Mouse (Mus musculus) hindbrain, postnatal 0 days (tissue): ENCODE data around the gene Qrsl1. TPM values are rescaled to one million over a fixed set of nuclear protein-coding genes. Genes with fewer than 3 reads are reported as not detected.

Source experiments
- ATAC-seq: fragments of 200-750 bp; cut with Nextera tagmentation; 2 replicates; pipeline ENCODE4 v1.8.0; 2017; ENCODE audit warnings: mild to moderate bottlenecking, moderate TSS enrichment, moderate library complexity
- DNase-seq: peaks from one replicate; pipeline ENCODE4 v3.0.0-alpha.2; 2015; ENCODE audit warnings: low spot score
- H3K27ac ChIP-seq: fragments of 300-500 bp; sonication (generic); 2 replicates; pipeline ENCODE4 v1.5.1; 2014; ENCODE audit warnings: mild to moderate bottlenecking
- H3K27me3 ChIP-seq: fragments of 300-500 bp; sonication (generic); 2 replicates; pipeline ENCODE4 v1.6.1; 2014; ENCODE audit warnings: low read length, mixed read lengths; ENCODE audit not compliant: insufficient read depth
- H3K36me3 ChIP-seq: fragments of 300-500 bp; sonication (generic); 2 replicates; pipeline ENCODE4 v1.6.1; 2014; ENCODE audit warnings: low read length, mixed read lengths; ENCODE audit not compliant: insufficient read depth
- H3K4me1 ChIP-seq: fragments of 300-500 bp; sonication (generic); 2 replicates; pipeline ENCODE4 v1.6.1; 2014; ENCODE audit warnings: antibody characterized with exemption, low read length, mixed read lengths; ENCODE audit not compliant: insufficient read depth
- H3K4me2 ChIP-seq: fragments of 300-500 bp; sonication (generic); 2 replicates; pipeline ENCODE4 v1.6.1; 2014; ENCODE audit warnings: low read depth, mild to moderate bottlenecking, low read length, moderate library complexity, mixed read lengths
- H3K4me3 ChIP-seq: fragments of 300-500 bp; sonication (generic); 2 replicates; pipeline ENCODE4 v1.5.1; 2014; ENCODE audit warnings: low read length
- H3K9ac ChIP-seq: fragments of 300-500 bp; sonication (generic); replicated peaks from 2 replicates; pipeline ENCODE4 v1.6.1; 2014; ENCODE audit warnings: mild to moderate bottlenecking, low read length, moderate library complexity, mixed read lengths
- H3K9me3 ChIP-seq: fragments of 300-500 bp; sonication (generic); 2 replicates; pipeline ENCODE4 v1.6.1; 2016; ENCODE audit warnings: low read length, mixed read lengths
- CTCF ChIP-seq: IDR thresholded peaks from 2 replicates; pipeline ENCODE4 v1.5.1; 2016; ENCODE audit warnings: antibody characterized with exemption, control low read depth, low read depth
- WGBS: fragments of 180-500 bp; shearing (Covaris S2); extraction: QIAGEN DNeasy Blood & Tissue Kit; methylation state at CpG from one replicate; pipeline ENCODE4 v1.1.7; 2014; 5-methylcytosine and 5-hydroxymethylcytosine counted together
- polyA plus RNA-seq: library from polyadenylated mRNA; unstranded; fragments of >200 nt; fragmentation: Nextera tagmentation; extraction: Ambion mirVana; gene quantifications from 2 replicates; pipeline ENCODE4 v1.2.1, GENCODE M21; 2015
- total RNA-seq: library from RNA; depleted of rRNA; stranded (reverse); fragments of >200 nt; gene quantifications from 2 replicates; pipeline ENCODE4 v1.2.3, GENCODE M21; 2014

The Qrsl1 gene
- total and polyA plus RNA-seq, 2 experiments from 2014 or later: 19.0 to 20.1 TPM

GRCm38 (mm10) chr10:43923096-43923495, 21.6 kb upstream of the Qrsl1 start:
- Histone ChIP-seq H3K27me3 (no peaks in the 10 kb centered on the region), H3K4me1 (no peaks in the 10 kb centered on the region), H3K9ac (no peak overlapping the region), H3K27ac (no peak overlapping the region), H3K4me2 (no peak overlapping the region), H3K4me3 (no peak overlapping the region), H3K36me3 (no peaks in the 10 kb centered on the region), H3K9me3 (no peaks in the 10 kb centered on the region)
- ATAC-seq (no peak), DNase-seq (no peak)
- no peak for TF ChIP-seq CTCF
- 91% methylated on average over 3 of the region's 3 CpGs for WGBS

GRCm38 (mm10) chr10:43918696-43919608, 17.4 kb upstream of the Qrsl1 start:
- TF ChIP-seq CTCF: peak; percentile 97
- Histone ChIP-seq H3K9me3 (no peaks in the 10 kb centered on the region), H3K36me3 (no peaks in the 10 kb centered on the region), H3K27me3 (no peaks in the 10 kb centered on the region), H3K4me2 (no peak overlapping the region), H3K9ac (no peak overlapping the region), H3K4me1 (no peaks in the 10 kb centered on the region), H3K4me3 (no peak overlapping the region), H3K27ac (no peak overlapping the region)
- DNase-seq (peak; percentile 89), ATAC-seq (peak; percentile 81)
- 40% methylated on average over 17 of the region's 17 CpGs for WGBS

- no peak for ATAC-seq
- Histone ChIP-seq H3K27ac (no peak overlapping the region), H3K9me3 (no peaks in the 10 kb centered on the region), H3K4me1 (no peaks in the 10 kb centered on the region), H3K27me3 (no peaks in the 10 kb centered on the region), H3K36me3 (no peaks in the 10 kb centered on the region), H3K9ac (no peak overlapping the region), H3K4me3 (no peak overlapping the region), H3K4me2 (no peak overlapping the region)
- DNase-seq: no peak
- TF ChIP-seq CTCF: no peak
- WGBS: 81% methylated on average over 2 of the region's 2 CpGs
These were observed 15.2 kb upstream of the Qrsl1 start for GRCm38 (mm10) chr10:43916737-43917136.

GRCm38 (mm10) chr10:43916181-43916580, 14.6 kb upstream of the Qrsl1 start:
- Histone ChIP-seq H3K9ac (no peak overlapping the region), H3K27me3 (no peaks in the 10 kb centered on the region), H3K9me3 (no peaks in the 10 kb centered on the region), H3K4me2 (no peak overlapping the region), H3K4me3 (no peak overlapping the region), H3K36me3 (no peaks in the 10 kb centered on the region), H3K4me1 (no peaks in the 10 kb centered on the region), H3K27ac (no peak overlapping the region)
- ATAC-seq: no peak
- WGBS: 81% methylated on average over 12 of the region's 12 CpGs
- DNase-seq: no peak
- no peak for TF ChIP-seq CTCF

- no peak overlapping the region for H3K4me3 ChIP-seq
- no peaks in the 10 kb centered on the region for H3K9me3 ChIP-seq
- no peak for TF ChIP-seq CTCF
- 87% methylated on average over 3 of the region's 3 CpGs for WGBS
- no peak overlapping the region for H3K9ac ChIP-seq
- no peaks in the 10 kb centered on the region; the same call in 1 of the 2 replicates for H3K36me3 ChIP-seq
- no peak for DNase-seq
- H3K4me1 ChIP-seq: no peaks in the 10 kb centered on the region
- no peak overlapping the region for H3K27ac ChIP-seq
- ATAC-seq: no peak
- no peak overlapping the region for H3K4me2 ChIP-seq
- no peaks in the 10 kb centered on the region for H3K27me3 ChIP-seq
These were observed 10.7 kb upstream of the Qrsl1 start for GRCm38 (mm10) chr10:43912236-43912635.

- H3K27ac ChIP-seq: no peak overlapping the region
- ATAC-seq: no peak
- no peaks in the 10 kb centered on the region for H3K9me3 ChIP-seq
- H3K36me3 ChIP-seq: no peaks in the 10 kb centered on the region; the same call in 1 of the 2 replicates
- no peak for TF ChIP-seq CTCF
- no peaks in the 10 kb centered on the region for H3K27me3 ChIP-seq
- no peak overlapping the region for H3K4me3 ChIP-seq
- no peak overlapping the region for H3K9ac ChIP-seq
- WGBS: 88% methylated on average over 8 of the region's 8 CpGs
- no peak for DNase-seq
- H3K4me1 ChIP-seq: no peaks in the 10 kb centered on the region
- H3K4me2 ChIP-seq: no peak overlapping the region
These were observed 9.3 kb upstream of the Qrsl1 start for GRCm38 (mm10) chr10:43910873-43911142.
